Mouse (Mus musculus) testis, adult 2 months (tissue): ENCODE results near the gene Prdm5.

Experiments
- CTCF ChIP-seq: fragments of 200-500 bp; IDR thresholded peaks from 2 replicates; pipeline ENCODE4 v1.5.1; 2012; ENCODE audit warnings: low read depth, mild to moderate bottlenecking, inconsistent platforms, low read length, moderate library complexity; ENCODE audit not compliant: control insufficient read depth, insufficient read depth, insufficient replicate concordance
- POLR2A ChIP-seq: fragments of 200-500 bp; IDR thresholded peaks from 2 replicates; pipeline ENCODE4 v1.6.1; 2012; ENCODE audit warnings: low read depth, mild to moderate bottlenecking, inconsistent platforms, low read length, moderate library complexity; ENCODE audit not compliant: control insufficient read depth

DNA sequence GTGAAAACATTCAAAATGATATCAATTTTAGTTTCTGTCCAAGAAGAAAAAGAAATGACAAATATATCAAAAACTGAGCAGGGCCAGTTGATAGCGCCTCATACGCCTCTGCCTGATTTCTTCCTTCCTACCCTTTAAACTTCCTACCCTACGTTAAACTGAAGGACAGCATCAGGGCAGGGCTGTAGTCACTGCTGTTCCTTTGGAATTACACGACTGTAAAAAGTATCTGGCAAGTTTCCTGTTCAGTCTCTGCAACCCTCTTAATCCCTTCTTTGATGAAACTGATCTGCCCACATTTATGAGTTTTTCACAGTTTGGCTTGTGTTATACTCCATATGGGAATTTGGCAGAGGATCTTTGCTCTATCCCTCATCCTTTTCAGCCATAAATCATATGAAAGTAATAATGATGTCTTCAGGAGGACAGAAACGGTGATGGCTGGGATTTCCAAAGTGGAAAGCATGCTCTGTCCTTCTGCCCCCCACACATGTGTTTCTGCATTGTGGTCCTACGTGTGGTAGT, 93.0 kb downstream of the Prdm5 start:
- TF ChIP-seq POLR2A (no peak), CTCF (no peak)
